Mouse (Mus musculus) layer of hippocampus, adult 2 months (tissue): ENCODE results near the gene Slc26a3. TPM values are rescaled to one million over a fixed set of nuclear protein-coding genes. Genes with fewer than 3 reads are reported as not detected.
A peak's percentile ranks its signal among the peaks of the same experiment; 100 is the strongest.
"Not testable (repeated sequence)": the region's sequence is repeated elsewhere in the genome, so short reads cannot be mapped to it uniquely, and the experiment has no call there.

Source experiments
- DNase-seq, 2 experiments: peaks; one replicate each; pipeline ENCODE4 v3.0.0; 2022; ENCODE audit warnings: low spot score in 2 of 2
- H3K27ac ChIP-seq: fragments of 200-600 bp; 2 replicates; pipeline ENCODE4 v1.8.1; 2022
- H3K4me3 ChIP-seq: fragments of 200-600 bp; 2 replicates; pipeline ENCODE4 v1.8.1; 2022; ENCODE audit warnings: mild to moderate bottlenecking
- CTCF ChIP-seq: fragments of 200-600 bp; conservative IDR thresholded peaks from 2 replicates; pipeline ENCODE4 v1.8.1; 2022; ENCODE audit warnings: antibody characterized with exemption, mild to moderate bottlenecking, moderate library complexity
- total RNA-seq, 2 experiments: library from RNA; stranded (reverse); gene quantifications; 2 replicates each; pipeline ENCODE4 v1.2.3; 2021

The Slc26a3 gene
- total RNA-seq, 2 experiments from 2014 or later, result 0.15 to 0.56 TPM

DNA sequence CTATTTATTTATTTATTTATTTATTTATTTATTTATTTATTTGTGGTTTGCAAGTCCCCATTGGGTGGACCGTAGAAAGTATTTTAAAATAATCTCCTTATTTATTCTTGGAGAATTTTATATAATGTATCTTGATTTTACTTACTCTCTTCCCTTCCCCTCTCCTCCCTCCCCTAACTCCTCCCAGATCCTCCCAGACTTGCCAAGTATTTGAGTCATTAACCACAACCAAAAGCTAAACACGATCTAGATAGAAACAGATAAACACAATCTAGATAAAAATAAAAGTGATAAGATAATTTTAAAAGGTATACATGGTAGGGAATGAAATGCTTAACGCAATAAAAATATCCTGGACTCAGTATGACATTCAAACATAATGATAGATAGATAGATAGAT, 58.7 kb downstream of the Slc26a3 start:
- no peak for TF ChIP-seq CTCF
- DNase-seq, result no peak
- Histone ChIP-seq H3K4me3 (no peak overlapping the region), H3K27ac (no peak overlapping the region)

DNA sequence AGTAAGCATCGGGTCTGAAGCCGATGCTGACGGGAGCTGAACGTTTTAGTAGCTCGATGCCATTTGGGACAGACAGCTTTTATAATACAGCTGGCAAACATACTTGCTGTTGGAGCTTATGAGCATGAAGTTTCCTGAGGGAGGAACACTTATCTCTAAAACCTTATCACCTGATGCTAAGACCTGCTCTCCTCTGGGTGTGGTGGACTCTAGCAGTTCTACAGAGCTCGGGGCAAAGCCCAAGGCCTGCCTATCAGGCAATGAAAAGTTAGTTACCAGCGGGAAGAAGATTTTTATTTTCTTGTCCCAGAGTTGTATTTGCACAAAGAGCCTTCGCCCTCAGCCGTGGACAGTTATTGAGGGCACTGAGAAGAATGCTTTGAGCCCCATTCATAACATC, 65.6 kb downstream of the Slc26a3 start:
- no peak overlapping the region for H3K4me3 ChIP-seq
- DNase-seq, result no peak
- no peak overlapping the region for H3K27ac ChIP-seq
- no peak for TF ChIP-seq CTCF

DNA sequence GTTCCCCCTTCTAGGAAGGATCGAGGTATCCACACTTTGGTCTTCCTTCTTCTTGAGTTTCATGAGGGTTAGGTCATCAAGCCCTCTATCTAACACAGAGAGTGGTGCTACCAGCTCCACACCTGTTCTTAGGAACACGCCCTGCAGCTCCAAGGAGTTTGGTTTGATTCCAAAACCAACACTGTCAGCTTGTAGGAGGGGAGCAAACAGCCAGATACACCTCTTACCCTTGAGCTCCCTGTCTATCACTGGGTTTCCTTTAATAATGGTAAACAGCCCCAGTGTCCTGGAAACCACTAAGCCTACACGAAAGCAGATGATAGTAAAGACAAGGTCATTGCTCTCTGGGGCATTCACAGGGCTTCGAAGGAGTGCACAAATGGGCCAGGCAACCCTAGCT, 67.8 kb downstream of the Slc26a3 start:
- H3K4me3 ChIP-seq, result no peak overlapping the region
- no peak for DNase-seq
- no peak for TF ChIP-seq CTCF
- H3K27ac ChIP-seq, result no peak overlapping the region

GRCm38 (mm10) chr12:31460270-31460669, 69.6 kb downstream of the Slc26a3 start:
- H3K4me3 ChIP-seq, H3K27ac ChIP-seq, DNase-seq: not testable (repeated sequence)
- TF ChIP-seq CTCF, result peak; percentile 54

- no peak for TF ChIP-seq CTCF
- no peak overlapping the region for H3K4me3 ChIP-seq
- no peak overlapping the region for H3K27ac ChIP-seq
- DNase-seq, result no peak
These were observed 70.7 kb downstream of the Slc26a3 start for GRCm38 (mm10) chr12:31461371-31461770.

GRCm38 (mm10) chr12:31462615-31463014, 71.9 kb downstream of the Slc26a3 start:
- no peak for TF ChIP-seq CTCF
- no peak overlapping the region for H3K4me3 ChIP-seq
- no peak for DNase-seq
- H3K27ac ChIP-seq, result no peak overlapping the region

DNA sequence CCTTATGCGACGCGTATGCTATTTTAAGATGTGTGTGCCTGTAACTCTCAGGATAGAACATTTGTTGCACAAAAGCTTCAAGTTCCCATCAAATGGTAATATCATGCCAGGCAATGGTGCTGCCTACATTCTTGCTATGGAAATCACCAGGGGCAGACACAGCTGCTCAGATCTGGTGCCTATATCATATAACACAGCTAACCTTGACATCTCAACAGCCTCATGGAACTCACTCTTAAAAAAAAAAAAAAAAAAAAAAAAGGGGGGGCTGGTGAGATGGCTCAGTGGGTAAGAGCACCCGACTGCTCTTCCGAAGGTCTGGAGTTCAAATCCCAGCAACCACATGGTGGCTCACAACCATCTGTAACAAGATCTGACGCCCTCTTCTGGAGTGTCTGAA, 87.5 kb downstream of the Slc26a3 start:
- not testable (repeated sequence) for DNase-seq, H3K4me3 ChIP-seq, H3K27ac ChIP-seq

GRCm38 (mm10) chr12:31486431-31486830, 95.8 kb downstream of the Slc26a3 start:
- H3K27ac ChIP-seq, result no peak overlapping the region
- TF ChIP-seq CTCF, result no peak
- DNase-seq, result no peak
- H3K4me3 ChIP-seq, result no peak overlapping the region

DNA sequence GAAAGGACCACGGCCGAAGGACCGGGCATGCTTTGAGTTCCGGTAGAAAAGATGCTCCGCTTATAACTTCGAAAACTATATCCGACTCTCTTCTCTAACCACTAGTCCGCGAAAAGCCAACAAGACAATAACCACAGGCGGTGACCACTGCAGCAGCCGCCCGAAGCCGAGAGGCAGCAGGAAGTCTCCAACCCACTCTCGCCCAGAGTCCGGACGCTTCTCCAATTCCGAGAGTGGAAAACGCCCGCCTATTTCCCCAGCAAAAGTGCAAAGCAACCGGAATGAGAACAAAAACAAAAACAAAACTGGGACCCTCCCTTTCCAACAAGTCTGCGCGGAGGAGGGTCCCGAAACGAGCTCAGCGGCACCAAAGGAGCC, 108.3 kb downstream of the Slc26a3 start:
- peak overlapping the region; percentile 98 for H3K27ac ChIP-seq
- TF ChIP-seq CTCF, result no peak
- peak overlapping the region; percentile 100 for H3K4me3 ChIP-seq
- no peak for DNase-seq

DNA sequence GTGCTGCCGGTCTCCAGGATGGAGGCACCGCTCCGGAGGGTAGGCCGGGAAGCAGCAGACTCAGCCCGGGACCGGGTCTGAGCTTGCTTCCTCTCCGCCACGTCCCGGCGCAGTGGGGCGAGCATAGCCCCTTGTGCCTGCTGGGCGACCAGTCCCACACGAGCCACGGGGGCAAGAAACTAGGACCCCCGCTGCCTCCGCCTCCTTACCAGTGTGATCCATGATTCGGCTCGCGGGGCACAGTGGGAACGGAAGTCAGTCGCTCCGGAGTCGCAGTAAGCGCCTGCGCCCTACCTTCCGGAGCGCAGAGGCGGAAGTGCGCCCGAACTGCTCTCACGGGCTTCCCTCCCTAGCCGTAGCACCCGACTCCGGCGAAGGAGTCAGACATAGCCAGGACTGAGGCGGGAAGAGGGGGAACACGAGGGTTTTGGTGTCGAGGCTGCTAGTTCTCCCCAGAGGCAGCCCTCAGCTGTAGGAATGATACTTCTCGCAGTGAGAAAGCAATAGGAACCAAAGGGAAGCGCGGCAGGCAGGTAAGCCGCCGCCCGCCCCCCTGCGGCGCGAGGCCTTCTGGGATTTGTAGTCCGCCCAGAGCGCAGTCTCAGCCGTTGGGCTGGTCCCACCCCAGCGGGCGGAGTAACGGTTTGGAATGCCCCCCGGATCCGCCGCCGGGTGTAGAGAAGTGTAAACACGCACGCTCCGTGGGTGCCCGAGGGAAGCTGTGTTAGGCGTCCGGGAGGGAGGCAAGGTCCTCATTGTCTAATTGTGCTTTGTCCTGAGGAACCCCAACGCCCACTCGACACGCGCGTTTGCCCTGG, 108.9 kb downstream of the Slc26a3 start, which contains the start of gene Cbll1:
Cbll1 (minus strand) TSS at position 303 of the 818 bp plus-strand sequence.
- DNase-seq, result peak; percentile 95 to 96
- H3K4me3 ChIP-seq, result peak within 1 kb of the TSS; percentile 100
- TF ChIP-seq CTCF, result no peak
- peak within 1 kb of the TSS; percentile 98 for H3K27ac ChIP-seq

- TF ChIP-seq CTCF, result no peak
- Histone ChIP-seq H3K27ac (peak overlapping the region; percentile 98), H3K4me3 (peak overlapping the region; percentile 100)
- no peak for DNase-seq
These were observed 109.5 kb downstream of the Slc26a3 start for GRCm38 (mm10) chr12:31500196-31500595.

- TF ChIP-seq CTCF, result no peak
- H3K27ac ChIP-seq, result no peak overlapping the region
- no peak overlapping the region for H3K4me3 ChIP-seq
- no peak for DNase-seq
These were observed 110.6 kb downstream of the Slc26a3 start for GRCm38 (mm10) chr12:31501266-31501665.

DNA sequence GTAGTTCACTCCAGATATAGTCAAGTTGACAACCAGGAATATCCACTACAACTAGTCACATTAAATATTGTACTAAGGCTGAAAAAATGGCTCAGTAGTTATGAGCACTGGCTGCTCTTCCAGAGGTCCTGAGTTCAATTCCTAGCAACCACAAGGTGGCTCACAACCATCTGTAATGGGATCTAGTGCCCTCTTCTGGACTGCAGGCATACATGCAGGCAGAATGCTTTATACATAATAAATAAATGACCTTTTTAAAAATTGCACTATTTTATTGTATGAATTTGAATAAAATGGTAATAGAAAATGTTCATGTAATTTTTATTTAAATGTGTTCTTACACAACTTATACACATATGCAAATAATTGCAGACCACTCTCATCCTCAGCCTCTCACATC, 112.5 kb downstream of the Slc26a3 start:
- H3K4me3 ChIP-seq, result no peak overlapping the region
- DNase-seq, result no peak
- TF ChIP-seq CTCF, result peak; percentile 74
- no peak overlapping the region for H3K27ac ChIP-seq

DNA sequence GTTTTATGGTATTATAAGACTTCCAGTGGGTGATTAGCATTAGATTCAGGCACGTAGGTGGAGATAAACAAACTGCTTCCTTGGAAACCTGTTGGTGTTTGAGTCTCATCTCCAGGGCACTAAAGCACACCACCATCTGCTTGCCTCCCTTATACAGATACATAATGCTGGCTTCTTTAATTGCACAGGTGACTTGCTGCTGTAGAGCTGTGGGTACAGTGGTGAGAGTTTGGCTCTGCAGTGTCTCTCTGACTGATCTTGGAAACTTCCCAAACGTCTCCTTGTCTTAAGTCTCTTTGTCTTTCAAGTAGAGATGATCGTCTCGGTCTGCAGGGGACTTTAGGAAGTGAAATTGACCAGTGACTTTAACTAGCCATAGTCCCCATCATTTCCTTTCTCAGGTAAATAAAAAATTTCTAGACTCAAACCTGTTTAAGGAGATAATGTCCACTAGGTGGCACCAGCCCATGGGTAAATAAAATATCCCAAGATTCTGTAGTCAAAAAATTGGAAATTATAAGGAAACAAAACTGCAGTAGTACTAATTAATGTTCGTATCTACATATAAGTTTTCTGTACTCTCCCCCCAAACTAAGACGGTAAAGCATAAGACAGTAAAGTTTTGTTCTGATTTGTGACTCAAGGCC, 117.2 kb downstream of the Slc26a3 start:
- H3K27ac ChIP-seq, result peak overlapping the region; percentile 6; the same call in 1 of the 2 replicates
- peak; percentile 84 for TF ChIP-seq CTCF
- peak in 1 of 2 experiments; percentile 58 for DNase-seq
- H3K4me3 ChIP-seq, result no peak overlapping the region
